Mouse (Mus musculus): ENCODE measurements around the gene H2-Ke6. TPM values are rescaled to one million over a fixed set of nuclear protein-coding genes. Genes with fewer than 3 reads are reported as not detected.
A peak's percentile ranks its signal among the peaks of the same experiment; 100 is the strongest.

H2-Ke6 gene
- polyA plus RNA-seq, 1 experiment from 2014 or later: 65.7 TPM

DNA sequence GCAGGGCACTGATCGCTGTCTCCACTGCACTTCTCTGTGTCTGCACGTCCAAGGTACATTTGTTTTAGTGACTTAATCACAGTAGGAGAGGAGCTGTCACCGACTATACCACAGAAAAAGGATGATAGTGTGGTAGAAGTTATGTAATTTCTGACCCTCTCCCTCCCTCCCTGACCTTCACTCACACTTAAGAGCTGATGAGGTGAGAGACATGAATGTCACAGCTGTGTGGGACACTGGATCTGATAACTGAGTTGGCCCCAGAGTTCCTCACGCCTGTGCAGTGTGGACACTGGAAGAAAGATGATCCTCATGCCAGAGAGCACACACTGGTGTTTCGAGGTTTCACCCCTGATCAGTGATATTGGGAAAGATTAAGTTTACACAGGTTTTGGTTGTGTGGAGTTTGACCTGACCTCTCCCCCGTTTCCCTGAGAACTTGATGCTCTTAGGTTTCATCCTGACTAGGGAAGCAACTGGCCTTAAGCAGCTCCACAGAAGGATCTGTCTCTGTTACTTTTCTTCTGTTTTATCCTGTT lies 48.3 kb downstream of the H2-Ke6 start:
- no peak for DNase-seq (ENCODE audit: low spot score)
- peaks cover 6% of the 10 kb centered on the region; the same call in 1 of the 2 replicates for H3K27me3 ChIP-seq (ENCODE audit: insufficient read depth, low read length)

DNA sequence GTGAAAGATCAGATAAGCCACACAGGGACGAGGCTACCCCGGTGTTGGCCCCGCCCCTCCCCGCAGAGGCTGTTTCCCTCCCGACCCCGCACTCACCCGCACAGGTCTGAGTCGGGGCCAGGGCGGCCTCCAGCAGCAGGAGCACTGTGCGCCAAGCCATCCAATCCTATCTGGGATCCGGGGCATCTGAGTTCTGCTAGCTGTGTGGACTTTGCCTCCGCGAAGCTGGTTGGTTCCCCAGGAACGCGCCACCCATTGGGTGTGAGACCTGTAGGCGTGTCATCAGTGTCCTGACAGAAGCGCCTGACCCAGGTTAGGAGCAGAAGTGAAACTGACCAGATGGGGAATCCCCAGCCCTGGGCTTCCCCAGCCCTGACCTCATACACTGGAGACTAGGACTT lies 49.2 kb downstream of the H2-Ke6 start:
- H3K9me3 ChIP-seq (replicated peaks; ENCODE audit: low read length): no peaks in the 10 kb centered on the region
- peak overlapping the region; percentile 75 for H3K4me2 ChIP-seq (ENCODE audit: low read length)
- H3K9ac ChIP-seq (ENCODE audit: low read depth, low read length): peak overlapping the region; percentile 50
- no peak overlapping the region for H3K27ac ChIP-seq
- H3K4me1 ChIP-seq (replicated peaks; ENCODE audit: insufficient read depth, low read length): peaks cover 10% of the 10 kb centered on the region; the same call in 1 of the 2 replicates
- peaks cover 6% of the 10 kb centered on the region; the same call in 1 of the 2 replicates for H3K27me3 ChIP-seq (ENCODE audit: insufficient read depth, low read length)
- 0 out of 2 replicates have a peak, but pooled peaks have one; percentile 1 for TF ChIP-seq CTCF (IDR thresholded peaks at IDR 0.05; ENCODE audit: low read depth)
- H3K4me3 ChIP-seq (replicated peaks; ENCODE audit: low read depth, low read length): peak overlapping the region; percentile 38
- 2% methylated on average over 15 of the region's 17 CpGs for WGBS
- H3K36me3 ChIP-seq (ENCODE audit: insufficient read depth, low read length): no peaks in the 10 kb centered on the region
- ATAC-seq (replicated peaks; ENCODE audit: low FRiP score, low read depth): peak; percentile 87
- DNase-seq (ENCODE audit: low spot score): peak; percentile 56

More for the DNA sequence above, 48.3 kb downstream of the H2-Ke6 start:
- H3K4me3 ChIP-seq (replicated peaks; ENCODE audit: low read depth, low read length): no peak overlapping the region
- no peak overlapping the region for H3K27ac ChIP-seq
- no peak for TF ChIP-seq CTCF (IDR thresholded peaks at IDR 0.05; ENCODE audit: low read depth)
- peaks cover 10% of the 10 kb centered on the region; the same call in 1 of the 2 replicates for H3K4me1 ChIP-seq (replicated peaks; ENCODE audit: insufficient read depth, low read length)
- WGBS: 62% methylated on average over 6 of the region's 6 CpGs
- no peak for ATAC-seq (replicated peaks; ENCODE audit: low FRiP score, low read depth)
- H3K9ac ChIP-seq (ENCODE audit: low read depth, low read length): no peak overlapping the region
- no peaks in the 10 kb centered on the region for H3K9me3 ChIP-seq (replicated peaks; ENCODE audit: low read length)
- H3K36me3 ChIP-seq (ENCODE audit: insufficient read depth, low read length): no peaks in the 10 kb centered on the region
- H3K4me2 ChIP-seq (ENCODE audit: low read length): no peak overlapping the region

DNA sequence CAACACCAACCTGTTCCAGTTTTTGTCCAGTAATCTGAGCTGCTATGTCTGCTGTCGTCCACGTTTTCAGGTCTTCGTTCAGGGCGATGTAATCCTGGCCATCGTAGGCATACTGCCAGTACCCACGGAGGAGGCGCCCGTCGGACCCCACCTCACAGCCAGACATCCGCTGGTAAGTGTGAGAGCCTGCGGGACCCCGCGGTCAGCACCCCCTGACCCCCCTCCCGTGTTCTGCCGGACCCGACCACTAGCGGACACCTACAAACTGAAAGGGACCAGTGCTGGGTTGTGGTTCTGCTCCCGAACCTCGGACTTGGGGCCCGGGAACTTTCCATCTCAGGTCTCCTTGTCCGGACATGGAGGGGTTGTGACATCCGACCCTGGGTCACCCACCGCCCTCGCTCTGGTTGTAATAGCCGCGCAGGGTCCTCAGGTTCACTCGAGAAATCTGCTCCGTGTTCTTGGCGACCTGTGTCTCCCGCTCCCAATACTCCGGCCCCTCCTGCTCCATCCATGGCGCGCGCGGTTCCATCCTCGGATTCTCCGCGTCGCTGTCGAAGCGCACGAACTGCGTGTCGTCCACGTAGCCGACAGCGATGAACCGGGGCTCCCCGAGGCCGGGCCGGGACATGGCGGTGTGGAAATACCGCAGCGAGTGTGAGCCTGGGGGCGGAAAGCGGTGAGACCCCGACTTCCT lies 49.9 kb downstream of the H2-Ke6 start:
- Histone ChIP-seq H3K9me3 (replicated peaks; ENCODE audit: low read length) (no peaks in the 10 kb centered on the region), H3K4me2 (ENCODE audit: low read length) (peak overlapping the region; percentile 75), H3K27ac (no peak overlapping the region), H3K4me3 (replicated peaks; ENCODE audit: low read depth, low read length) (peak overlapping the region; percentile 38), H3K27me3 (ENCODE audit: insufficient read depth, low read length) (peaks cover 6% of the 10 kb centered on the region; the same call in 1 of the 2 replicates), H3K4me1 (replicated peaks; ENCODE audit: insufficient read depth, low read length) (peaks cover 10% of the 10 kb centered on the region; the same call in 1 of the 2 replicates), H3K36me3 (ENCODE audit: insufficient read depth, low read length) (no peaks in the 10 kb centered on the region), H3K9ac (ENCODE audit: low read depth, low read length) (peak overlapping the region; percentile 50)
- DNase-seq (ENCODE audit: low spot score): no peak
- ATAC-seq (replicated peaks; ENCODE audit: low FRiP score, low read depth): no peak
- 1% methylated on average over 57 of the region's 57 CpGs for WGBS
- no peak for TF ChIP-seq CTCF (IDR thresholded peaks at IDR 0.05; ENCODE audit: low read depth)

MicroRNAs within 50 kb of the gene (microRNA counts, 519-probe panel; counts per million panel counts)
- 330 counts per million, percentile 68 among the panel's probes with 10 or more counts for microRNA mmu-miR-219

Small RNA genes within 50 kb of the gene (microRNA-seq; reads per million reads assigned to microRNA genes)
- gene Mir219a-1: not detected
- not detected for gene Mir219c

Other genes with a start within 250 kb of the H2-Ke6 start
- gene Angptl4, start 246.2 kb downstream of the H2-Ke6 start, polyA plus RNA-seq (2015; fragmentation: Nextera tagmentation; extraction: Ambion mirVana): 51.4 and 58.9 TPM in 2 replicates
- gene Kank3, start 217.5 kb downstream of the H2-Ke6 start, polyA plus RNA-seq (2015; fragmentation: Nextera tagmentation; extraction: Ambion mirVana): 57.5 and 70.4 TPM in 2 replicates
- gene Rps28, start 203.5 kb downstream of the H2-Ke6 start, polyA plus RNA-seq (2015; fragmentation: Nextera tagmentation; extraction: Ambion mirVana): 1,262 and 1,465 TPM in 2 replicates
- gene Ndufa7, start 203.5 kb downstream of the H2-Ke6 start, polyA plus RNA-seq (2015; fragmentation: Nextera tagmentation; extraction: Ambion mirVana): 574 and 620 TPM in 2 replicates
- 101 and 109 TPM in 2 replicates for gene Cd320, start 185.0 kb downstream of the H2-Ke6 start, polyA plus RNA-seq (2015; fragmentation: Nextera tagmentation; extraction: Ambion mirVana)
- gene Gm7029, start 154.2 kb downstream of the H2-Ke6 start, polyA plus RNA-seq (2015; fragmentation: Nextera tagmentation; extraction: Ambion mirVana): not detected in 2 replicates
- gene Kifc1, start 137.4 kb downstream of the H2-Ke6 start, polyA plus RNA-seq (2015; fragmentation: Nextera tagmentation; extraction: Ambion mirVana): 3.4 TPM in 2 replicates
- 0.29 TPM in 1 of 2 replicates, not detected in the other for gene Platr17, start 122.9 kb downstream of the H2-Ke6 start, polyA plus RNA-seq (2015; fragmentation: Nextera tagmentation; extraction: Ambion mirVana)
- 33.4 and 39.5 TPM in 2 replicates for gene Daxx, start 118.6 kb downstream of the H2-Ke6 start, polyA plus RNA-seq (2015; fragmentation: Nextera tagmentation; extraction: Ambion mirVana)
- 50.6 and 53.2 TPM in 2 replicates for gene Tapbp, start 112.2 kb downstream of the H2-Ke6 start, polyA plus RNA-seq (2015; fragmentation: Nextera tagmentation; extraction: Ambion mirVana)
- gene Zbtb22, start 112.2 kb downstream of the H2-Ke6 start, polyA plus RNA-seq (2015; fragmentation: Nextera tagmentation; extraction: Ambion mirVana): 19.8 TPM in 2 replicates
- 22.2 TPM in 2 replicates for gene Rgl2, start 98.5 kb downstream of the H2-Ke6 start, polyA plus RNA-seq (2015; fragmentation: Nextera tagmentation; extraction: Ambion mirVana)
- gene Pfdn6, start 87.7 kb downstream of the H2-Ke6 start, polyA plus RNA-seq (2015; fragmentation: Nextera tagmentation; extraction: Ambion mirVana): 147 and 150 TPM in 2 replicates
- gene Wdr46, start 87.4 kb downstream of the H2-Ke6 start, polyA plus RNA-seq (2015; fragmentation: Nextera tagmentation; extraction: Ambion mirVana): 20.1 and 20.3 TPM in 2 replicates
- 6.7 and 8.1 TPM in 2 replicates for gene B3galt4, start 76.6 kb downstream of the H2-Ke6 start, polyA plus RNA-seq (2015; fragmentation: Nextera tagmentation; extraction: Ambion mirVana)
- gene Vps52, start 72.2 kb downstream of the H2-Ke6 start, polyA plus RNA-seq (2015; fragmentation: Nextera tagmentation; extraction: Ambion mirVana): 37.7 and 40.7 TPM in 2 replicates
- gene Rps18, start 72.1 kb downstream of the H2-Ke6 start, polyA plus RNA-seq (2015; fragmentation: Nextera tagmentation; extraction: Ambion mirVana): 2,059 and 2,304 TPM in 2 replicates
- 76.0 and 82.2 TPM in 2 replicates for gene H2-K1, start 27.7 kb downstream of the H2-Ke6 start, polyA plus RNA-seq (2015; fragmentation: Nextera tagmentation; extraction: Ambion mirVana)
- gene Ring1, start 3.4 kb downstream of the H2-Ke6 start, polyA plus RNA-seq (2015; fragmentation: Nextera tagmentation; extraction: Ambion mirVana): 17.9 and 23.3 TPM in 2 replicates
- gene Slc39a7, start 3.6 kb upstream of the H2-Ke6 start, polyA plus RNA-seq (2015; fragmentation: Nextera tagmentation; extraction: Ambion mirVana): 149 and 165 TPM in 2 replicates
- gene Rxrb, start 3.8 kb upstream of the H2-Ke6 start, polyA plus RNA-seq (2015; fragmentation: Nextera tagmentation; extraction: Ambion mirVana): 42.3 and 46.1 TPM in 2 replicates
- 1.4 and 1.6 TPM in 2 replicates for gene Col11a2, start 11.4 kb upstream of the H2-Ke6 start, polyA plus RNA-seq (2015; fragmentation: Nextera tagmentation; extraction: Ambion mirVana)
- 0.83 and 0.95 TPM in 2 replicates for gene H2-Oa, start 64.3 kb upstream of the H2-Ke6 start, polyA plus RNA-seq (2015; fragmentation: Nextera tagmentation; extraction: Ambion mirVana)
- gene H2-DMa, start 91.5 kb upstream of the H2-Ke6 start, polyA plus RNA-seq (2015; fragmentation: Nextera tagmentation; extraction: Ambion mirVana): 18.6 and 20.6 TPM in 2 replicates
- gene Brd2, start 94.6 kb upstream of the H2-Ke6 start, polyA plus RNA-seq (2015; fragmentation: Nextera tagmentation; extraction: Ambion mirVana): 90.2 and 100 TPM in 2 replicates
- 15.3 and 19.4 TPM in 2 replicates for gene H2-DMb2, start 115.2 kb upstream of the H2-Ke6 start, polyA plus RNA-seq (2015; fragmentation: Nextera tagmentation; extraction: Ambion mirVana)
- 12.9 and 13.5 TPM in 2 replicates for gene H2-DMb1, start 125.0 kb upstream of the H2-Ke6 start, polyA plus RNA-seq (2015; fragmentation: Nextera tagmentation; extraction: Ambion mirVana)
- gene Tap1, start 159.5 kb upstream of the H2-Ke6 start, polyA plus RNA-seq (2015; fragmentation: Nextera tagmentation; extraction: Ambion mirVana): 8.5 and 8.8 TPM in 2 replicates
- 5.9 TPM in 2 replicates for gene Psmb9, start 159.7 kb upstream of the H2-Ke6 start, polyA plus RNA-seq (2015; fragmentation: Nextera tagmentation; extraction: Ambion mirVana)
- 17.7 and 21.6 TPM in 2 replicates for gene Psmb8, start 169.7 kb upstream of the H2-Ke6 start, polyA plus RNA-seq (2015; fragmentation: Nextera tagmentation; extraction: Ambion mirVana)
- gene Tap2, start 175.5 kb upstream of the H2-Ke6 start, polyA plus RNA-seq (2015; fragmentation: Nextera tagmentation; extraction: Ambion mirVana): 8.8 TPM in 2 replicates
- gene H2-Ob, start 210.8 kb upstream of the H2-Ke6 start, polyA plus RNA-seq (2015; fragmentation: Nextera tagmentation; extraction: Ambion mirVana): 0.11 and 0.18 TPM in 2 replicates
- gene H2-Ab1, start 229.6 kb upstream of the H2-Ke6 start, polyA plus RNA-seq (2015; fragmentation: Nextera tagmentation; extraction: Ambion mirVana): 48.2 and 49.7 TPM in 2 replicates